Mouse (Mus musculus) megakaryocyte progenitor cell, adult 5-6 weeks (primary cell): Measurements from ENCODE around the gene Fgf5. TPM values are rescaled to one million over a fixed set of nuclear protein-coding genes. Genes with fewer than 3 reads are reported as not detected.

Experiments used
- ATAC-seq: replicated peaks from 2 replicates; pipeline ENCODE4 v1.8.0; 2016; ENCODE audit warnings: mild to moderate bottlenecking, moderate TSS enrichment, inconsistent platforms; ENCODE audit not compliant: poor library complexity
- total RNA-seq, 2 experiments: library from RNA; stranded (forward) in 1 of 2; stranded (reverse) in 1 of 2; fragments of 157-497, 149-512 nt in 1 of 2; fragments of 200-1000 nt in 1 of 2; gene quantifications; 2 replicates each; pipeline versions ENCODE4 v1.2.3 to v1.2.4; 2015 to 2017

The Fgf5 gene
- total RNA-seq, 2 experiments from 2014 or later = not detected

GRCm38 (mm10) chr5:98300079-98300478 is 46.1 kb downstream of the Fgf5 start:
- no peak for ATAC-seq

- no peak for ATAC-seq
Observed at GRCm38 (mm10) chr5:98305673-98306072, 51.7 kb downstream of the Fgf5 start.

GRCm38 (mm10) chr5:98306528-98306927 is 52.5 kb downstream of the Fgf5 start:
- no peak for ATAC-seq

- no peak for ATAC-seq
Observed at GRCm38 (mm10) chr5:98326625-98327024, 72.6 kb downstream of the Fgf5 start.

Other genes with a start within 250 kb of the Fgf5 start
- 5.2 and 7.5 TPM in 2 replicates for gene Antxr2, start 223.1 kb upstream of the Fgf5 start, total RNA-seq (2015)
- 4.8 and 7.6 TPM in 2 replicates for gene Antxr2, start 223.1 kb upstream of the Fgf5 start, total RNA-seq (2017)
- not detected in 2 replicates for gene Prdm8, start 87.0 kb upstream of the Fgf5 start, total RNA-seq (2015)
- gene Prdm8, start 87.0 kb upstream of the Fgf5 start, total RNA-seq (2017) = not detected in 2 replicates
- not detected in 2 replicates for gene Cfap299, start 75.1 kb downstream of the Fgf5 start, total RNA-seq (2015)
- not detected in 2 replicates for gene Cfap299, start 75.1 kb downstream of the Fgf5 start, total RNA-seq (2017)